In the genomic region with DNA sequence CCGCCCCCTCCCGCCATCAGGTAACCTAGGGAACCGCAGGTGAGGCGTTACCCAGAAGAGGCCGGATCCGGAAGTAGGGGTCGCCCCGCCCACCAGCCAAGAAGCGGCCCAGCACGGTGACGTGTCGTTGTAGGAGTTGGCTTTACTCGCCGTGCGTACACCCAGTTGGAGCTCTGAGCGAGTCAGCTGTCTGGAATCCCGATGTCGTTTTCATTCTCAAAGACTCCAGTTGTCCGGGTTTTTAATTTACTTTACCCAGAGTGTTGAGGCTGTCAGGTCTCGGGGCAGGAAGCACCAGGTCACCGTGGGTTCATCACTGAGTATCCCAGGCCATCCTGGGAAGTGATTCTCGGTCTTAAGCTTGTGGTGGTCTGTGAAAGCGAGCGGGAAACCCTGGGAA, we compare ENCODE assay signal across 8 mouse cellular contexts. TPM values are rescaled to one million over a fixed set of nuclear protein-coding genes. Genes with fewer than 3 reads are reported as not detected.
DNase-seq lines count a peak whose midpoint lies in the region; ATAC-seq lines count a peak whose summit lies in the region.

No protein-coding gene starts in this region.

- peak overlapping the region; percentile 47 for H3K4me3 ChIP-seq in intestine, embryonic 14.5 days (ENCODE audit: low read depth, low read length)

- peaks cover 26% of the 10 kb centered on the region for H3K4me1 ChIP-seq in intestine, embryonic 14.5 days (replicated peaks; ENCODE audit: control insufficient read depth, insufficient read depth, low read length)

- H3K9me3 ChIP-seq in intestine, embryonic 14.5 days (ENCODE audit: control insufficient read depth, low read length) = no peaks in the 10 kb centered on the region

- under 1% methylated on average over 24 of the region's 24 CpGs for WGBS in intestine, embryonic 14.5 days

- ATAC-seq in intestine, embryonic 14.5 days (replicated peaks; ENCODE audit: low FRiP score, low TSS enrichment, low read depth) = peak; percentile 93

- H3K27ac ChIP-seq in intestine, embryonic 14.5 days (ENCODE audit: low read depth) = peak overlapping the region; percentile 96

- intact Hi-C loops in left cerebral cortex, postnatal 14 days (cut with DNase I) = no loop called here

- H3K9ac ChIP-seq in intestine, embryonic 14.5 days (ENCODE audit: low read length) = peak overlapping the region; percentile 54

- no peaks in the 10 kb centered on the region for H3K36me3 ChIP-seq in intestine, embryonic 14.5 days (ENCODE audit: control insufficient read depth, insufficient read depth, low read length)

- H3K4me2 ChIP-seq in intestine, embryonic 14.5 days (ENCODE audit: low read length) = peak overlapping the region; percentile 84

- no peaks in the 10 kb centered on the region for H3K27me3 ChIP-seq in intestine, embryonic 14.5 days (replicated peaks; ENCODE audit: control insufficient read depth, insufficient read depth, low read length)

- DNase-seq in adrenal gland, adult 18-20 months (ENCODE audit: low spot score in 2 of 2) = peak; percentile 87 to 88
- peak; percentile 96 for DNase-seq in embryo, embryonic 11 days
- peak; percentile 94 for DNase-seq in gastrocnemius, postnatal 25 days
- peak; percentile 97 for DNase-seq in intestine, embryonic 14.5 days (ENCODE audit: low spot score)
- DNase-seq in left cerebral cortex, postnatal 14 days (ENCODE audit: low spot score in 2 of 2) = peak; percentile 92 to 96
- peak; percentile 95 for DNase-seq in mesoderm, embryonic 11.5 days (ENCODE audit: low read depth, low spot score)
- peak; percentile 91 to 94 for DNase-seq in right cerebral cortex, postnatal 36 days (ENCODE audit: low spot score in 2 of 2)
- peak; percentile 98 for DNase-seq in yolk sac, embryonic 10.5 days (ENCODE audit: low spot score)

RNA-seq across cellular contexts. Expression of gene Tm9sf2, which starts 2.0 kb away (rescaled TPM):
- 100 to 1,000 TPM; 128 to 183 TPM for total RNA-seq in adrenal gland, adult 18-20 months (2021)
- 10 to 100 TPM; 56.1 to 62.5 TPM for total RNA-seq in gastrocnemius, postnatal 25 days (2021)
- polyA plus RNA-seq in intestine, embryonic 14.5 days (2014; fragmentation: Nextera tagmentation; extraction: Ambion mirVana) = 191 and 195 TPM in 2 replicates
- total RNA-seq in left cerebral cortex, postnatal 14 days (2021) = 100 to 1,000 TPM; 102 TPM

Comparison
In these comparisons a context has a peak if more than half of its experiments do, and no peak if none do; other contexts are left out.
1. Peak in every context shown above with its lines: DNase-seq, ATAC-seq, H3K4me3 ChIP-seq and H3K27ac ChIP-seq.